Mouse (Mus musculus) midbrain, embryonic 13.5 days (tissue): ENCODE results near the gene Sct. TPM values are rescaled to one million over a fixed set of nuclear protein-coding genes. Genes with fewer than 3 reads are reported as not detected.
"Not testable (repeated sequence)": the region's sequence is repeated elsewhere in the genome, so short reads cannot be mapped to it uniquely, and the experiment has no call there.

Source experiments
- ATAC-seq: fragments of 200-750 bp; cut with Nextera tagmentation; 2 replicates; pipeline ENCODE4 v1.8.0; 2017; ENCODE audit warnings: mild to moderate bottlenecking, moderate TSS enrichment, moderate library complexity
- H3K27ac ChIP-seq: fragments of 300-500 bp; sonication (generic); 2 replicates; pipeline ENCODE4 v1.5.1; 2015; ENCODE audit warnings: inconsistent platforms, mild to moderate bottlenecking, moderate library complexity
- H3K27me3 ChIP-seq: fragments of 300-500 bp; sonication (generic); 2 replicates; pipeline ENCODE4 v1.6.1; 2015; ENCODE audit warnings: mild to moderate bottlenecking, inconsistent platforms
- H3K36me3 ChIP-seq: fragments of 300-500 bp; sonication (generic); 2 replicates; pipeline ENCODE4 v1.6.1; 2015; ENCODE audit warnings: mild to moderate bottlenecking, inconsistent platforms
- H3K4me1 ChIP-seq: fragments of 300-500 bp; sonication (generic); replicated peaks from 2 replicates; pipeline ENCODE4 v1.6.1; 2015; ENCODE audit warnings: inconsistent platforms
- H3K4me2 ChIP-seq: fragments of 300-500 bp; sonication (generic); replicated peaks from 2 replicates; pipeline ENCODE4 v1.6.1; 2015; ENCODE audit warnings: moderate library complexity, mild to moderate bottlenecking, inconsistent platforms
- H3K4me3 ChIP-seq: fragments of 300-500 bp; sonication (generic); replicated peaks from 2 replicates; pipeline ENCODE4 v1.5.1; 2015; ENCODE audit warnings: mild to moderate bottlenecking, inconsistent platforms
- H3K9ac ChIP-seq: fragments of 300-500 bp; sonication (generic); replicated peaks from 2 replicates; pipeline ENCODE4 v1.6.1; 2015; ENCODE audit warnings: mild to moderate bottlenecking, inconsistent platforms
- H3K9me3 ChIP-seq: fragments of 300-500 bp; sonication (generic); 2 replicates; pipeline ENCODE4 v1.6.1; 2016; ENCODE audit warnings: mild to moderate bottlenecking, inconsistent platforms
- WGBS: fragments of 180-500 bp; shearing (Covaris S2); methylation state at CpG from one replicate; pipeline ENCODE4 v1.1.7; 2015; 5-methylcytosine and 5-hydroxymethylcytosine counted together
- polyA plus RNA-seq: library from polyadenylated mRNA; unstranded; fragments of >200 nt; fragmentation: Nextera tagmentation; extraction: Ambion mirVana; gene quantifications from 2 replicates; pipeline ENCODE4 v1.2.1, GENCODE M21; 2015

Sct gene
- polyA plus RNA-seq, 1 experiment from 2014 or later = 1.0 TPM

DNA sequence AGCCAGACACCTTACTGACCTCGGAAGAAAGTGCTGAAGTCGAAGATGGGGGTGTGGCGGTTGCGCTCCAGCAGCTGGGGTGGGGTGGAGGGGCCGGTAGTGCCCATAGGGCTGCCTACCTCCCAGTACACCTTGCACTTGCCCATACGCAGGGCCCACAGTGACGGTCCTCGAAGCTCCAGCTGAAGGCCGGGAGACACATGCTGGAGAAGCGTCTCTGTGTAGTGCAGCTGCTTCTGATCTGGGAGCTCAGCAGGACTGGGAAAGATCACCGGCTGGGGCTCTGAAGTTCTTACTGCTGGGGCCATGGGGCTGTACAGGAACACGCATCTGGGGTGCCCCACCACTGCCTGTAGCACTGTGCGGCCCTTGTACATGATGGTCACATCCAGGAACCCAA is 15.3 kb downstream of the Sct start:
- H3K9ac ChIP-seq = no peak overlapping the region
- no peak overlapping the region for H3K4me2 ChIP-seq
- 92% methylated on average over 13 of the region's 13 CpGs for WGBS
- no peaks in the 10 kb centered on the region for H3K9me3 ChIP-seq
- H3K27me3 ChIP-seq = no peaks in the 10 kb centered on the region
- H3K27ac ChIP-seq = no peak overlapping the region
- peaks cover 61% of the 10 kb centered on the region for H3K36me3 ChIP-seq
- ATAC-seq = no peak
- H3K4me1 ChIP-seq = peaks cover 14% of the 10 kb centered on the region
- H3K4me3 ChIP-seq = no peak overlapping the region

- Histone ChIP-seq H3K9ac (no peak overlapping the region), H3K4me3 (no peak overlapping the region), H3K4me2 (no peak overlapping the region), H3K36me3 (peaks cover 83% of the 10 kb centered on the region), H3K27me3 (no peaks in the 10 kb centered on the region), H3K4me1 (peaks cover 14% of the 10 kb centered on the region), H3K9me3 (no peaks in the 10 kb centered on the region), H3K27ac (no peak overlapping the region)
- no peak for ATAC-seq
- WGBS = 95% methylated on average over 3 of the region's 3 CpGs
Observed at GRCm38 (mm10) chr7:141261480-141261879, 17.5 kb downstream of the Sct start.

DNA sequence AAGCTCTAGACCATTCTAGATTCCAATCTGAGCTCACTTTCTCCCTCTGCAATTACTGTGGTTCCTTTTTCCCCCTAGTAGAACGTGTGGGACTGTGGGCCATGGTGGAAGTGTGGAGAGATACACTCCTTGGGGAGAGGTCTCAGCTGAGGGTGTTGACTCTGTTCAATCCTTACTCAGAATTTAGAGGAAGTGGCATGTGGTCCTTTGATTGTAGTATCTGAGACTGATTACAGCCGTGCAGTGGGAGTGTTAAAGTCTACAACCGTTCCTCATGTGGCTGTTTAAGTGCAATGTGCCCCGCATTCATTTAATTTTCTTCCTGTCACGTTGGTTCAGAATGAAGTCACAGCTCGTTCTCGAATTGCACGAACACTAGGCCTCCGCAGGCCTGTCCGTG is 22.8 kb downstream of the Sct start:
- Histone ChIP-seq H3K27me3 (no peaks in the 10 kb centered on the region), H3K4me3 (no peak overlapping the region), H3K9me3 (no peaks in the 10 kb centered on the region), H3K36me3 (peaks cover 95% of the 10 kb centered on the region), H3K27ac (no peak overlapping the region), H3K4me2 (no peak overlapping the region), H3K9ac (no peak overlapping the region), H3K4me1 (no peaks in the 10 kb centered on the region)
- 96% methylated on average over 10 of the region's 10 CpGs for WGBS
- no peak for ATAC-seq

DNA sequence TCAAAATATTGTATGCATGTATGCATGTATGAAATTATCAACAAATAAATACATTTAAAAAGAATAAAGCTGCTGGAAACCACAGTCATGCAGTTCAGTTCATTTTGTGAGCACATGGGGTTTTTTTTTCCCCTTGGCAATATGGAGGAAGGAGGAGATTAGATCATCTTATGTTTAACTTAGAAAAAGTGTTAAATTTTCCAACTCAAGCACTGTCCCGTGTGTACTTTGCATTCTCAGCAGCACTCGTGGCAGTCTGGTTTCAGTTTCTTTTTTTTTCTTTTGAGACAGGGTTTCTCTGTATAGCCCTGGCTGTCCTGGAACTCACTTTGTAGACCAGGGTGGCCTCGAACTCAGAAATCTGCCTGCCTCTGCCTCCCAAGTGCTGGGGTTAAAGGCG is 28.4 kb downstream of the Sct start:
- not testable (repeated sequence) for H3K4me3 ChIP-seq, H3K9me3 ChIP-seq, ATAC-seq, H3K27me3 ChIP-seq, H3K27ac ChIP-seq, H3K4me2 ChIP-seq, H3K4me1 ChIP-seq, H3K9ac ChIP-seq
- WGBS = 96% methylated on average over 4 of the region's 4 CpGs
- peaks cover 95% of the 10 kb centered on the region for H3K36me3 ChIP-seq

GRCm38 (mm10) chr7:141231551-141231950 is 47.4 kb downstream of the Sct start:
- no peaks in the 10 kb centered on the region for H3K27me3 ChIP-seq
- peaks cover 24% of the 10 kb centered on the region for H3K4me1 ChIP-seq
- H3K27ac ChIP-seq = no peak overlapping the region
- 88% methylated on average over 10 of the region's 10 CpGs for WGBS
- H3K4me3 ChIP-seq = no peak overlapping the region
- H3K9me3 ChIP-seq = 0 out of 2 replicates have a peak, but pooled peaks cover 2% of the 10 kb centered on the region
- H3K36me3 ChIP-seq = peaks cover 58% of the 10 kb centered on the region
- ATAC-seq = no peak
- H3K4me2 ChIP-seq = no peak overlapping the region
- no peak overlapping the region for H3K9ac ChIP-seq

- Histone ChIP-seq H3K36me3 (peaks cover 56% of the 10 kb centered on the region), H3K4me2 (no peak overlapping the region), H3K27ac (no peak overlapping the region), H3K9ac (no peak overlapping the region), H3K4me3 (no peak overlapping the region), H3K9me3 (0 out of 2 replicates have a peak, but pooled peaks cover 2% of the 10 kb centered on the region), H3K4me1 (peaks cover 24% of the 10 kb centered on the region), H3K27me3 (no peaks in the 10 kb centered on the region)
- no peak for ATAC-seq
- 94% methylated on average over 3 of the region's 3 CpGs for WGBS
Observed at GRCm38 (mm10) chr7:141231111-141231510, 47.8 kb downstream of the Sct start.

- Histone ChIP-seq H3K4me1 (peaks cover 24% of the 10 kb centered on the region), H3K4me2 (peak overlapping the region; percentile 71; the same call in 1 of the 2 replicates), H3K9ac (no peak overlapping the region), H3K27me3 (no peaks in the 10 kb centered on the region), H3K4me3 (0 out of 2 replicates have a peak overlapping the region, but pooled peaks have one; percentile 1), H3K36me3 (peaks cover 50% of the 10 kb centered on the region), H3K9me3 (0 out of 2 replicates have a peak, but pooled peaks cover 2% of the 10 kb centered on the region), H3K27ac (no peak overlapping the region)
- ATAC-seq = no peak
- WGBS = 97% methylated on average over 4 of the region's 4 CpGs
Observed at GRCm38 (mm10) chr7:141230570-141230969, 48.4 kb downstream of the Sct start.

GRCm38 (mm10) chr7:141229702-141230101 is 49.2 kb downstream of the Sct start:
- Histone ChIP-seq H3K4me3 (peak overlapping the region; percentile 99), H3K27ac (no peak overlapping the region), H3K4me1 (peaks cover 24% of the 10 kb centered on the region), H3K36me3 (peaks cover 42% of the 10 kb centered on the region), H3K27me3 (no peaks in the 10 kb centered on the region), H3K9me3 (0 out of 2 replicates have a peak, but pooled peaks cover 2% of the 10 kb centered on the region), H3K4me2 (peak overlapping the region; percentile 71), H3K9ac (peak overlapping the region; percentile 96)
- WGBS = 72% methylated on average over 6 of the region's 6 CpGs
- ATAC-seq = no peak

Other genes with a start within 250 kb of the Sct start
- 44.1 and 48.3 TPM in 2 replicates for gene B4galnt4, start 218.0 kb downstream of the Sct start, polyA plus RNA-seq
- 0.14 and 0.15 TPM in 2 replicates for gene Pkp3, start 200.9 kb downstream of the Sct start, polyA plus RNA-seq
- gene Sigirr, start 178.6 kb downstream of the Sct start, polyA plus RNA-seq = 1.8 and 2.6 TPM in 2 replicates
- gene Ano9, start 161.3 kb downstream of the Sct start, polyA plus RNA-seq = 0.07 and 0.35 TPM in 2 replicates
- 77.4 TPM in 2 replicates for gene Ptdss2, start 156.8 kb downstream of the Sct start, polyA plus RNA-seq
- 40.5 and 45.3 TPM in 2 replicates for gene Rnh1, start 106.3 kb downstream of the Sct start, polyA plus RNA-seq
- gene Hras, start 85.1 kb downstream of the Sct start, polyA plus RNA-seq = 86.4 and 114 TPM in 2 replicates
- 13.9 and 15.6 TPM in 2 replicates for gene Lrrc56, start 85.0 kb downstream of the Sct start, polyA plus RNA-seq
- gene Lmntd2, start 65.1 kb downstream of the Sct start, polyA plus RNA-seq = 1.8 and 2.1 TPM in 2 replicates
- gene Rassf7, start 63.3 kb downstream of the Sct start, polyA plus RNA-seq = 30.9 and 34.2 TPM in 2 replicates
- 86.9 and 95.0 TPM in 2 replicates for gene Phrf1, start 50.3 kb downstream of the Sct start, polyA plus RNA-seq
- gene Irf7, start 12.7 kb downstream of the Sct start, polyA plus RNA-seq = 0.98 and 1.4 TPM in 2 replicates
- gene Cdhr5, start 2.3 kb downstream of the Sct start, polyA plus RNA-seq = not detected in 2 replicates
- gene Drd4, start 12.9 kb upstream of the Sct start, polyA plus RNA-seq = 0.43 and 0.68 TPM in 2 replicates
- 140 and 148 TPM in 2 replicates for gene Deaf1, start 48.6 kb upstream of the Sct start, polyA plus RNA-seq
- 76.6 and 77.3 TPM in 2 replicates for gene Tmem80, start 48.6 kb upstream of the Sct start, polyA plus RNA-seq
- gene Eps8l2, start 59.7 kb upstream of the Sct start, polyA plus RNA-seq = 0.23 and 0.31 TPM in 2 replicates
- 337 and 346 TPM in 2 replicates for gene Taldo1, start 113.1 kb upstream of the Sct start, polyA plus RNA-seq
- 55.1 and 63.8 TPM in 2 replicates for gene Gatd1, start 135.0 kb upstream of the Sct start, polyA plus RNA-seq
- 43.6 and 44.0 TPM in 2 replicates for gene Cend1, start 150.4 kb upstream of the Sct start, polyA plus RNA-seq
- gene Slc25a22, start 158.8 kb upstream of the Sct start, polyA plus RNA-seq = 71.3 and 72.1 TPM in 2 replicates
- gene Pidd1, start 164.9 kb upstream of the Sct start, polyA plus RNA-seq = 6.3 and 7.1 TPM in 2 replicates
- 787 and 794 TPM in 2 replicates for gene Rplp2, start 168.2 kb upstream of the Sct start, polyA plus RNA-seq
- gene Pnpla2, start 176.1 kb upstream of the Sct start, polyA plus RNA-seq = 16.2 and 19.2 TPM in 2 replicates
- gene Cracr2b, start 182.0 kb upstream of the Sct start, polyA plus RNA-seq = 6.8 TPM in 2 replicates
- 15.4 and 19.9 TPM in 2 replicates for gene Cd151, start 188.3 kb upstream of the Sct start, polyA plus RNA-seq
- gene Polr2l, start 196.0 kb upstream of the Sct start, polyA plus RNA-seq = 88.2 and 91.1 TPM in 2 replicates
- gene Tspan4, start 196.1 kb upstream of the Sct start, polyA plus RNA-seq = 22.5 and 23.6 TPM in 2 replicates